Mouse (Mus musculus) limb, embryonic 14.5 days (tissue): ENCODE results near the gene Evpl. TPM values are rescaled to one million over a fixed set of nuclear protein-coding genes. Genes with fewer than 3 reads are reported as not detected.

Experiments used
- ATAC-seq: fragments of 200-750 bp; cut with Nextera tagmentation; 2 replicates; pipeline ENCODE4 v1.8.0; 2017; ENCODE audit warnings: low read depth, moderate number of reproducible peaks, moderate TSS enrichment; ENCODE audit not compliant: low FRiP score
- DNase-seq: peaks from one replicate; pipeline ENCODE4 v3.0.0-alpha.2; 2015; ENCODE audit warnings: low spot score
- H3K27ac ChIP-seq: fragments of 300-500 bp; sonication (generic); replicated peaks from 2 replicates; pipeline ENCODE4 v1.5.1; 2014; ENCODE audit warnings: low read depth, mild to moderate bottlenecking, low read length, moderate library complexity, mixed read lengths
- H3K27me3 ChIP-seq: fragments of 300-500 bp; sonication (generic); 2 replicates; pipeline ENCODE4 v1.6.1; 2014; ENCODE audit warnings: low read length, mixed read lengths; ENCODE audit not compliant: control insufficient read depth, insufficient read depth
- H3K36me3 ChIP-seq: fragments of 300-500 bp; sonication (generic); 2 replicates; pipeline ENCODE4 v1.6.1; 2014; ENCODE audit warnings: mild to moderate bottlenecking, low read length, moderate library complexity, mixed read lengths; ENCODE audit not compliant: control insufficient read depth, insufficient read depth
- H3K4me1 ChIP-seq: fragments of 300-500 bp; sonication (generic); 2 replicates; pipeline ENCODE4 v1.6.1; 2014; ENCODE audit warnings: antibody characterized with exemption, low read length, mixed read lengths; ENCODE audit not compliant: control insufficient read depth, insufficient read depth
- H3K4me2 ChIP-seq: fragments of 300-500 bp; sonication (generic); replicated peaks from 2 replicates; pipeline ENCODE4 v1.6.1; 2014; ENCODE audit warnings: low read depth, mild to moderate bottlenecking, low read length, moderate library complexity; ENCODE audit not compliant: severe bottlenecking
- H3K4me3 ChIP-seq: fragments of 300-500 bp; sonication (generic); replicated peaks from 2 replicates; pipeline ENCODE4 v1.5.1; 2014; ENCODE audit warnings: low read length
- H3K9ac ChIP-seq: fragments of 300-500 bp; sonication (generic); 2 replicates; pipeline ENCODE4 v1.6.1; 2014; ENCODE audit warnings: mild to moderate bottlenecking, low read depth, low read length, moderate library complexity; ENCODE audit not compliant: severe bottlenecking
- H3K9me3 ChIP-seq: fragments of 300-500 bp; sonication (generic); 2 replicates; pipeline ENCODE4 v1.6.1; 2016; ENCODE audit warnings: low read length; ENCODE audit not compliant: control insufficient read depth
- POLR2A ChIP-seq: fragments of 200-500 bp; IDR thresholded peaks from 2 replicates; pipeline ENCODE4 v1.8.0; 2012; ENCODE audit warnings: inconsistent platforms, mild to moderate bottlenecking, moderate library complexity, borderline replicate concordance; ENCODE audit not compliant: insufficient read depth, insufficient read length; ENCODE audit errors: extremely low read depth
- WGBS: fragments of 180-500 bp; shearing (Covaris S2); extraction: QIAGEN DNeasy Blood & Tissue Kit; methylation state at CpG from one replicate; pipeline ENCODE4 v1.1.7; 2014; 5-methylcytosine and 5-hydroxymethylcytosine counted together
- polyA plus RNA-seq, 2 experiments: library from polyadenylated mRNA; depleted of rRNA in 1 of 2; stranded (reverse) in 1 of 2; unstranded in 1 of 2; fragments of >200 nt; fragmentation: Nextera tagmentation in 1 of 2; extraction: Ambion mirVana in 1 of 2; gene quantifications; 2 replicates each; pipeline versions ENCODE4 v1.2.1 to v1.2.3; 2012 to 2014

The Evpl gene
- polyA plus RNA-seq, 2 experiments: 8.2 to 21.8 TPM

DNA sequence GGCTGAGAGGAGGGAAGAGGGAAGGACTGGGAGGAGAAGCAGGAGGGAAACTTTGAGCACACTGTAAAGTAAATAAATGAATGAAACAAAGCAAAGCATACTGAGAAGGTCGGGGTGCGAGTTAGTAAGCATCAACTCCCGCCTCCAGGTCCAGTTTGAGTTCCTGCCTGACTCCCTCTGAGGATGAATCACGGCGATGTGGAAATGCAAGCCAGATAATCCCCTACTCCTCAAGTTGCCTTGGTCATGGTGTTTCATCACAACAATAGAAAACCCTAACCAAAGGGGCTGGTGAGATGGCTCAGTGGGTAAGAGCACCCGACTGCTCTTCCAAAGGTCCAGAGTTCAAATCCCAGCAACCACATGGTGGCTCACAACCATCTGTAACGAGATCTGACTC, 61.9 kb downstream of the Evpl start:
- DNase-seq (no peak), ATAC-seq (no peak)
- H3K27me3 ChIP-seq: no peaks in the 10 kb centered on the region
- H3K27ac ChIP-seq: no peak overlapping the region
- H3K36me3 ChIP-seq: peaks cover 88% of the 10 kb centered on the region
- H3K9me3 ChIP-seq: no peaks in the 10 kb centered on the region
- no peak overlapping the region for H3K4me3 ChIP-seq
- no peak overlapping the region for H3K4me2 ChIP-seq
- H3K4me1 ChIP-seq: no peaks in the 10 kb centered on the region
- 88% methylated on average over 7 of the region's 7 CpGs for WGBS
- no peak overlapping the region for H3K9ac ChIP-seq
- no peak for TF ChIP-seq POLR2A

- no peak overlapping the region for H3K9ac ChIP-seq
- H3K4me1 ChIP-seq: no peaks in the 10 kb centered on the region
- no peak overlapping the region for H3K4me3 ChIP-seq
- no peak for ATAC-seq
- H3K9me3 ChIP-seq: no peaks in the 10 kb centered on the region
- H3K36me3 ChIP-seq: peaks cover 79% of the 10 kb centered on the region
- H3K4me2 ChIP-seq: no peak overlapping the region
- no peak overlapping the region for H3K27ac ChIP-seq
- WGBS: 91% methylated on average over 21 of the region's 22 CpGs
- no peak for DNase-seq
- H3K27me3 ChIP-seq: no peaks in the 10 kb centered on the region
- no peak for TF ChIP-seq POLR2A
Observed at GRCm38 (mm10) chr11:116174775-116175448, 63.0 kb downstream of the Evpl start.

GRCm38 (mm10) chr11:116171959-116172358, 65.9 kb downstream of the Evpl start:
- peaks cover 54% of the 10 kb centered on the region for H3K36me3 ChIP-seq
- no peaks in the 10 kb centered on the region for H3K9me3 ChIP-seq
- no peaks in the 10 kb centered on the region for H3K27me3 ChIP-seq
- TF ChIP-seq POLR2A: no peak
- no peak overlapping the region for H3K27ac ChIP-seq
- no peak overlapping the region for H3K4me3 ChIP-seq
- H3K4me1 ChIP-seq: peaks cover 5% of the 10 kb centered on the region
- 88% methylated on average over 2 of the region's 2 CpGs for WGBS
- ATAC-seq: no peak
- H3K9ac ChIP-seq: no peak overlapping the region
- no peak for DNase-seq
- no peak overlapping the region for H3K4me2 ChIP-seq

Other genes starting within 250 kb of the Evpl start
- gene Galk1, start 225.4 kb downstream of the Evpl start, polyA plus RNA-seq (2012; rRNA removed): 115 and 139 TPM in 2 replicates
- 162 and 164 TPM in 2 replicates for gene Galk1, start 225.4 kb downstream of the Evpl start, polyA plus RNA-seq (2014; fragmentation: Nextera tagmentation; extraction: Ambion mirVana)
- gene H3f3b, start 210.1 kb downstream of the Evpl start, polyA plus RNA-seq (2012; rRNA removed): 871 and 951 TPM in 2 replicates
- 1,919 and 2,014 TPM in 2 replicates for gene H3f3b, start 210.1 kb downstream of the Evpl start, polyA plus RNA-seq (2014; fragmentation: Nextera tagmentation; extraction: Ambion mirVana)
- gene Unk, start 207.8 kb downstream of the Evpl start, polyA plus RNA-seq (2012; rRNA removed): 80.3 and 99.4 TPM in 2 replicates
- 33.1 and 39.2 TPM in 2 replicates for gene Unk, start 207.8 kb downstream of the Evpl start, polyA plus RNA-seq (2014; fragmentation: Nextera tagmentation; extraction: Ambion mirVana)
- 4.1 and 4.3 TPM in 2 replicates for gene Unc13d, start 160.1 kb downstream of the Evpl start, polyA plus RNA-seq (2012; rRNA removed)
- gene Unc13d, start 160.1 kb downstream of the Evpl start, polyA plus RNA-seq (2014; fragmentation: Nextera tagmentation; extraction: Ambion mirVana): 3.4 and 3.8 TPM in 2 replicates
- gene Wbp2, start 151.1 kb downstream of the Evpl start, polyA plus RNA-seq (2012; rRNA removed): 58.6 and 76.2 TPM in 2 replicates
- gene Wbp2, start 151.1 kb downstream of the Evpl start, polyA plus RNA-seq (2014; fragmentation: Nextera tagmentation; extraction: Ambion mirVana): 56.8 and 57.7 TPM in 2 replicates
- gene Trim47, start 110.9 kb downstream of the Evpl start, polyA plus RNA-seq (2012; rRNA removed): 25.5 and 35.2 TPM in 2 replicates
- 25.1 and 28.5 TPM in 2 replicates for gene Trim47, start 110.9 kb downstream of the Evpl start, polyA plus RNA-seq (2014; fragmentation: Nextera tagmentation; extraction: Ambion mirVana)
- gene Trim65, start 106.9 kb downstream of the Evpl start, polyA plus RNA-seq (2012; rRNA removed): 4.9 and 6.2 TPM in 2 replicates
- gene Trim65, start 106.9 kb downstream of the Evpl start, polyA plus RNA-seq (2014; fragmentation: Nextera tagmentation; extraction: Ambion mirVana): 3.1 and 4.1 TPM in 2 replicates
- gene Mrpl38, start 99.2 kb downstream of the Evpl start, polyA plus RNA-seq (2012; rRNA removed): 52.6 and 56.4 TPM in 2 replicates
- 85.8 and 86.5 TPM in 2 replicates for gene Mrpl38, start 99.2 kb downstream of the Evpl start, polyA plus RNA-seq (2014; fragmentation: Nextera tagmentation; extraction: Ambion mirVana)
- gene Fbf1, start 69.9 kb downstream of the Evpl start, polyA plus RNA-seq (2012; rRNA removed): 77.7 and 82.6 TPM in 2 replicates
- gene Fbf1, start 69.9 kb downstream of the Evpl start, polyA plus RNA-seq (2014; fragmentation: Nextera tagmentation; extraction: Ambion mirVana): 26.4 and 34.8 TPM in 2 replicates
- 44.2 and 50.0 TPM in 2 replicates for gene Ten1, start 39.2 kb downstream of the Evpl start, polyA plus RNA-seq (2012; rRNA removed)
- gene Ten1, start 39.2 kb downstream of the Evpl start, polyA plus RNA-seq (2014; fragmentation: Nextera tagmentation; extraction: Ambion mirVana): 67.4 and 70.5 TPM in 2 replicates
- gene Acox1, start 39.0 kb downstream of the Evpl start, polyA plus RNA-seq (2012; rRNA removed): 38.1 and 42.9 TPM in 2 replicates
- 26.3 and 30.1 TPM in 2 replicates for gene Acox1, start 39.0 kb downstream of the Evpl start, polyA plus RNA-seq (2014; fragmentation: Nextera tagmentation; extraction: Ambion mirVana)
- 106 and 111 TPM in 2 replicates for gene Srp68, start 36.1 kb upstream of the Evpl start, polyA plus RNA-seq (2012; rRNA removed)
- gene Srp68, start 36.1 kb upstream of the Evpl start, polyA plus RNA-seq (2014; fragmentation: Nextera tagmentation; extraction: Ambion mirVana): 94.9 and 103 TPM in 2 replicates
- gene Galr2, start 42.9 kb upstream of the Evpl start, polyA plus RNA-seq (2012; rRNA removed): 0.24 and 0.59 TPM in 2 replicates
- 0.33 and 0.37 TPM in 2 replicates for gene Galr2, start 42.9 kb upstream of the Evpl start, polyA plus RNA-seq (2014; fragmentation: Nextera tagmentation; extraction: Ambion mirVana)
- gene Exoc7, start 69.2 kb upstream of the Evpl start, polyA plus RNA-seq (2012; rRNA removed): 57.7 and 66.7 TPM in 2 replicates
- gene Exoc7, start 69.2 kb upstream of the Evpl start, polyA plus RNA-seq (2014; fragmentation: Nextera tagmentation; extraction: Ambion mirVana): 72.0 and 72.7 TPM in 2 replicates
- 0.85 and 0.88 TPM in 2 replicates for gene Foxj1, start 97.3 kb upstream of the Evpl start, polyA plus RNA-seq (2012; rRNA removed)
- gene Foxj1, start 97.3 kb upstream of the Evpl start, polyA plus RNA-seq (2014; fragmentation: Nextera tagmentation; extraction: Ambion mirVana): 0.14 TPM in 1 of 2 replicates, not detected in the other
- gene Rnf157, start 175.0 kb upstream of the Evpl start, polyA plus RNA-seq (2012; rRNA removed): 20.1 and 23.2 TPM in 2 replicates
- 17.3 and 19.7 TPM in 2 replicates for gene Rnf157, start 175.0 kb upstream of the Evpl start, polyA plus RNA-seq (2014; fragmentation: Nextera tagmentation; extraction: Ambion mirVana)
- gene Ubald2, start 196.0 kb upstream of the Evpl start, polyA plus RNA-seq (2012; rRNA removed): 131 and 148 TPM in 2 replicates
- gene Ubald2, start 196.0 kb upstream of the Evpl start, polyA plus RNA-seq (2014; fragmentation: Nextera tagmentation; extraction: Ambion mirVana): 46.2 and 48.6 TPM in 2 replicates
- 0.09 and 0.33 TPM in 2 replicates for gene Qrich2, start 228.2 kb upstream of the Evpl start, polyA plus RNA-seq (2012; rRNA removed)
- gene Qrich2, start 228.2 kb upstream of the Evpl start, polyA plus RNA-seq (2014; fragmentation: Nextera tagmentation; extraction: Ambion mirVana): 0.17 and 0.36 TPM in 2 replicates